Mouse (Mus musculus) mesoderm, embryonic 11.5 days (tissue): ENCODE data around the gene Arl13a.
"Not testable (repeated sequence)": the region's sequence is repeated elsewhere in the genome, so short reads cannot be mapped to it uniquely, and the experiment has no call there.

Experiments used
- DNase-seq: peaks from one replicate; pipeline ENCODE4 v3.0.0-alpha.2; 2012; ENCODE audit warnings: low read depth, low spot score

Arl13a gene

DNA sequence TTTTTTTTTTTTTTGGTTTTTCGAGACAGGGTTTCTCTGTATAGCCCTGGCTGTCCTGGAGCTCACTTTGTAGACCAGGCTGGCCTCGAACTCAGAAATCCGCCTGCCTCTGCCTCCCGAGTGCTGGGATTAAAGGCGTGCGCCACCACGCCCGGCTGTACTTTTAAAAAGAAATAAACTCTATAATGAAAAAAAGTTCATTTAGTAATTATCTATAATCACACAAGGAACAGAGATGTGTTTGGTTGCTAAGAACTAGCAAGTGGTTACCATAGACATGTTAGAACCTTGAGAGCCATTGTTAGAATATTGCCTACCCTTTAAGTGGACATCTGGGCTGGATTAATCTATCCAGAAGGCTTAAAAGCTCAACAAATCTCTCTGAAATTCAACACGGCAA lies at the start of gene Arl13a:
Arl13a (plus strand) TSS at position 301 of the 400 bp plus-strand sequence.
- not testable (repeated sequence) for DNase-seq

DNA sequence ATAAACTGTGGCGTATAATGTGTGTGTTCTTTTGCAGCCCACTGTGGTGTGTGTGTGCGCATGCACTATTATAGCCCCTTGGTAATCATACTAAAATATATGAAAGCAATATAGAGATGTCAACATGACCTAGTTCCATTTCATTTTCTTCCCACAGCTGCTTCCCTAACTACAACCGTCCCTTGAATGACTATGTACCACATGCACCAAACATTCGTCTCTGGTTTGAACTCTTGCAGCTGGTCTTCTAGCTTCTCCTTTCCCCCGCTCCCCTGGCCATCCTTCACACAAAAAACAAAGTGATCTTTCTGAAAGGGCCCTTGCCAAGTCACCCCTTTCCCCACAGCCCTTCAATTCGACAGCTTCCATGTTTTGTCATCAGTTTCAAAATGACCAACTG lies 47.3 kb upstream of the Arl13a start:
- no peak for DNase-seq

DNA sequence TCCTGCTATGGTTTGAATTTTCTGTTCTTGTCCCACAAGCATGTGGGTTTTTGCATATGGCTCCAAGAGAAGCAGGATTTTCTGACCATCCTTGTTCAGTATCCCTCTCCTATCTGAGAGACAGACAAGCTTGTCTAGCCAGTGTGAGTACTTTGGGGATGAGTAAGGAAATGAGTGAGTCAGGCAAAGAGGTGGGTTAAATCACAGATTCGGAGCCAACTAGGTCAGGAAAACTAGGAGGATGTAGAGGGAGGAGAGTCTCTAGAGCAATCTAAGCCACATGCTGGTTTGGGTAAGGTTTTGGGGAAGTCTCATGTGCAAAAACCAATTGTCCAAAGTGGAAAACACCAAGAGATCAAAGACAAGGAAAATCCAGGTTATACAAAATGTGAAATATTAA lies 45.8 kb upstream of the Arl13a start:
- no peak for DNase-seq

DNA sequence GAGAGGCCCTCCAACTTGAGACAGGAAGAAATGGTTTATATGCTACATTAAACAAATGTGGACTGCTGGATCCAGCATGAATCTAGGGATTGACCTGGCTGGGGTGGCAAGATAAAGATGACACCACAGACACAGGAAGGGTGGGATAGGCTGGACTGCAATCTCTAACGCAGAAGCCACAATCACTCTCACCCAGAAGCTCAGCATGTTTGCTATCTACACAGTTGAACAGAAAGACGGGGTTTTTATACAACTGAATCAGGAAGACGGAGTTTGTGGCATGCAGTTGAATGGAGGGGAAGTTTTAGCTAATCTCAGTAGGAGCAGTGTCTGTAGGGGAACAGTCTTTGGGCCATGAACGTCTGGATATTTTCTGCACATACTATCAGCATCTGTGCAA lies 45.3 kb upstream of the Arl13a start:
- DNase-seq: no peak

DNA sequence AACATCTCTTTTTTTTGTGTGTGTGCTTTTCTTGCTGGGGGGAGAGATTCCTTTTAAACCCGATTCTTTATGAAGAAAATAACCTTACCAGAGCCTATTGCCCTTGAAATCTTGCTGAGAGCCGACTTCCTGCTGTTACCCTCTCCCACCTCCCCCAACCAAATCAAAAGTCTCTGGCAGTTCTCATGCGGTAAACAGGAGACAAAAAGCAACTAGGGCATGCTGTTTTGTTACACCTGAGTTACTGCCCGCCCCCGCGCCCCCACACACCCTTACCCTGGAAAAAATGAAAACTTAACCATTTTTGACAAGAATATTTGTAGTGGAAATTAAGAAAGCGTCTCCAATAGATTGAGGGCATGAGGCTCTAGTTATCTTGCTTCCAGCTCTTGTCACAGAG lies 29.1 kb upstream of the Arl13a start:
- no peak for DNase-seq

DNA sequence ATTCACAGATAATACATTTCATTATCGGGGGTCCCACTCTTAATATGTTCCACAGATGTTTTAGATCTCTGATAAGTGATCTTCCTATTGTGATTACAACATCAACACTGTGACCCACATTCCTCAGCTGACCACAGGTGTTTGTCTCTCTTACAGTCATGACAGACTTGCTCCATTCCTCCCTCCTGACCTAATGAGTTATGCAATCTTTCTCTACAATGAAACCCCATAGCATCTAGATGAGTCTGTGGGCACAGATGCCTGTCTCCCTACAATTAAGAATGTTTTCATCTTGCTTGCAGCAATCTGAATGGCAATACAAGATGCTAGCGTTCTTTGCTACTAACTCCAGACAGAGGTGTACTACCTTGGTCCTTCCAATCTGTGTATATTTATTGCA lies 26.9 kb upstream of the Arl13a start:
- DNase-seq: no peak

DNA sequence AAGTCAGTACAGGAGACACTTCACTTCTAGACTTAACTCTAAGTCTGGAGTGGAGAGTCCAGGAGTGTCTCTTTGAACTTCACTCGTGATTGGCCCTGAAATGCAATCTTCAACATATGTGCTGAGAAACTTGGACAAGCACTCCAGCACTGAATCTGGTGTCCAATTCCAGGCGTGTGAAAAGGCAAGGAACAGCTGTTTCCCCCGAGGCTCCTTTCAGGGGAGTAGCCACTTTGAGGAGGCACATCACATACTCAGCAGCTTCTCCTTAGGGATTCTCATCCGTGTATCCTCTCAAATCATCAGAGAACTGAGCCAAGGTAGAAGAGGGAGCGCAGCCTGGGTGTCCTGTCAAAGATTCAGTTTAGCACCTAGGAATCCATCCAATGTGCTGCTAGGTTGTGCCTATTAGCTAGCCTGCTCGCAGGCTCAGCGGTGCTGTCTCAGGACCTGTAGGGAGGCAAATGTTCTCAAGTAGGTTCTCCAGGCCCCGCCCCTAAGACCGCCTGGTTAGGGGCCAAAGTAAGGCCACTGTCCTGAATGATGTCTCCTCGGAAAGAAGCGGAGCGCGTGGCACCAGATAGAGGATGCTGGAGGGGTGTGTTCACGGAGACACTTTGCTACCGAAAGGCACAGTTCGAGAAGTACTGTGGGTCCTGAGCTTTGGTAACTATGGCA lies 25.1 kb upstream of the Arl13a start, which contains the start of gene Xkrx:
Xkrx (minus strand) TSS at position 34 of the 678 bp plus-strand sequence.
- peak; percentile 4 for DNase-seq

DNA sequence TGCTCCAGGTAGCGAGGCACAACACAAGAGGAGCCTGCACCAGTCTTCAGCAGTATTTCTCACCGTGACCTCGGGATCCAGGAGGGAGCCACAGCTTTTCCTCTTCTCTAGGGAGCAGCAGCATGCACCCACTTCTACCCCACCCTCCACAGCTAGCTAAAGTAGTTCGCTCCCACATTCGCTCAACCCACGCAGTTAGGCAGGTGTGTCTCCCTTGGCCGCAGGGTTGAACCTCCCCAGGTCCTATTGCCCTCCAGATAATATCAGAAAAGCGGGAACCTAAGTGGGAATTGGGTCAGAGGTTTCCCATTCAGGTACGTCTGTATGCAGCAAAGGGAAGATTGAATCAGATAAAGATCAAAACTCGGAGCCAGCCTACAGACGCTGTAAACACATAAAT lies 24.5 kb upstream of the Arl13a start:
- no peak for DNase-seq

DNA sequence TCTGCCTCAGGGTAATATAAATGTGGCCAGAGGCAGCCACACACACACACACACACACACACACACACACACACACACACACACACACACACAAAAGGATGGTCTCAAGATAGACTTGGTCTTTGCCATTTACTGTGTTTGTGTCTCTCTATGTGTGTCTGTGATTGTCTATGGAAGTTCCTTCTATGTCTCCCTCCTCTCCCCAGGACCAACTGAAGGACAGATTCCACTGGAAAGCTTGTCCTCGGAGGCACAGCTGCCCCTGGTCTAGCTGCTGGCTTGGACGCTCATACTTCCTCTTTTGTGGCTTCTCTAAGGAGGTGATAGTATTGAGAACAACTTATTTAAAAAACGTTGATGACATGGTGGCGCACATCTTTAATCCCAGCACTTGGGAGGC lies 23.8 kb upstream of the Arl13a start:
- no peak for DNase-seq

DNA sequence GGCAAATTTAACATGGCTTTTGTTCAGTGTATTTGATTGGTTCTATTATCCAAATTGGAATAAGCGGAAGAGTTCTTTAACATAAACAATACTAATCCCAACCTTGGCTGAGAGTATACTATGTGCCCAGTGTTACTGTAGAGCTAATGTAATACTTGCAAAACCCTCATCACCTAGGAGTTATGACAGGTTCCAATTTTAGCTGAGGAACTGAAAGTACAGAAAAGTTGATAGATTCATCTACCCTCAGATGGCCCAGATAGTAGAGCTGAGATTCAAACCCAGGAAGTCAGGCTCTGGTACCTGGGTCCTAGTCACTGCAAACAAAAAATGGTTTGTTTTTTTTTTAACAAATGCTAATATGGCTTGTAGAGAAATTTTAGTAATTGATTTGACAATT lies 16.7 kb upstream of the Arl13a start:
- DNase-seq: no peak

DNA sequence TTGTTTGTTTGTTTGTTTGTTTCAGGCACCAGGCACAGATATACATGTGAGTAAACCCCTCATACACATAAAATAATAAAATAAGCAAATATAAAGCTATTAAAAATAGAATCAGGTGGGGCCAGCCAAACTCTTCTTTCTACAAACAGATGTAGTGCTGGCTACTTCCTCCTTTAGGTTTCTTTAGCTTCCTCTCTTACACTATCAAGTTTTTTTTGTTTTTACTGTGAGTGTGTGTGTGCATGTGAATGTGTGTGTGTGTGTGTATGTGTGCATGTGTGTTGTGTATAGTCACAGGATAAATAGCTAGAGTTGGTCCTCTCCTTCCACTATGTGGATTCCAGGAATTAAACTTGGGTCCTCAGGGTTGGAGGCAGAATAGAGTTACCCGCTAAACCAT lies 12.6 kb upstream of the Arl13a start:
- DNase-seq: no peak

DNA sequence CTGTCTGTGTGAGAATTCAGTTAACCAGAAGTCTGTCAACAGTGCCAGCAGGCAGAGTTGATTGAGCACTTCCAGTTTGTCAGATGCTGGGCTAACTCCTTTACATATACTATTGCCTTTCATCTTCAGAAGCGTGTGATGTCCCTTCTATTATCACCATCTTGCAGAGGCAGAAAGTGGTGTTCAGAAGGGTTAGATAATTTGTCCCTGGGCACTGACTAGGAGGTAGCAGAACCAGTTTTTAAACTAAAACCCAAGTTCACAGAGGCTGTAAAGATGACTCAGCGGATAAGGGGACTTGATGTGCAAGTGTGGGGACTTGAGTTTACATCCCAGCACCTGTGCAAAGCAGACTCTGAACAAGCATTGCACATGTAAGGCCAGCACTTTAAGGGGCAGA lies 21.2 kb downstream of the Arl13a start:
- no peak for DNase-seq

DNA sequence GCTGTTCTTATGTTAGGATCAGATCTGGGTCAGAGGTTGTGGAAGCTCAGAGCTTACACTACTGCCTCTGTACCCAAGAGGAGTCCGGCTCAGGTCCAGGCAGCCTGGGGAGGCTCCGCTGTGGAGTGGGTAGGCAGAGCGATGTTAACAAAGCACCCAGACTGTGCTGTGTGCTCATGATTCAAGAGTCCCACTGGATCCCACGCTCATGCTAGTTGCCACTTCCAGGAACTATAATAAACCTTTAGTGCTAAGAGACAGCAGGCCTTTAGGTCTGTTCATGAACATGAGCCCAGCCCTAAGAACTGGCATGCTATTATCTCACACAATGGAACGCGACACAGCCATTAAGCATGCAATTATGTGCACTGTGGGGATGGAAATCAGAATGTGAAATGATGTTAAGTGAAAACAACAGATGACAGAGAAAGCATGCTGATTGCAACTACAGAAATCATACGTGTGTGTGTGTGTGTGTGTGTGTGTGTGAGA lies 23.9 kb downstream of the Arl13a start:
- DNase-seq: no peak

DNA sequence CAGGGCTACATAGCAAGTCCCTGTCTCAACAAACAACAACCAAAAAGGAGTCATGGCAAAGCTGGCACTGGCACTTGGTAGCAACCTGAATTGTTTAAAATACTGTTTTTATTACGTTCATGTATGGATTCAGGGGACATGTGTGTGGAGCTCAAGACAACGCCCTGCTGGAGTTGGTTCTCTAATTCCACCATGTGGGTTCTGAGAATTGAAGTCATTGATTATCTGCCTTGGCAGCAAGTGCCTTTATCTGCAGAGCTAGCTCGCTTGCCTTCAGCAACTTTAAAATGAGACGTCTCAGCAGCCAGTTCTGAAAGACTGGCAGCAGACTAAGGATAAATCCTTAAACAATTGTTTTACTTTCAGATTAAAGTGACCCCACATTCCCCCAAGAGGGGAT lies 30.9 kb downstream of the Arl13a start:
- no peak for DNase-seq

DNA sequence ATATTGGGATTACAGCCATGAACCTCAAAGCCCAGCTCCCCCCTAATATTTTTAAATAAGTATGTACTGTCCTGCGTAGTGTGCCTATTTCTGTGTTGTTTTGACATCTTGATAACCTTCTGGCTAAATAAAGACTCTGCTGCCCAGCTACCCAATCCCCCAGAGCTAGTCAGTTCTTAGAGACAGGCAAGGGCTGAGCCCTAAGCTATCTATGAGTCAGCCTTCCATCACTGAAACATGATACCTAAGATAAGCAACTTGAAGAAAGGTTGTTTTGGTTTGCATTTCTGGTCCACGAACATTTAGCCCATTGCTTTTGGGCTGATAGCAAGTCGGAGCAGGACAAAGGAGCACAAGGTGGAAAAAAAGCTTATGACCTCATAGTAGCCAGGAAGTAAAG lies 33.3 kb downstream of the Arl13a start:
- no peak for DNase-seq

DNA sequence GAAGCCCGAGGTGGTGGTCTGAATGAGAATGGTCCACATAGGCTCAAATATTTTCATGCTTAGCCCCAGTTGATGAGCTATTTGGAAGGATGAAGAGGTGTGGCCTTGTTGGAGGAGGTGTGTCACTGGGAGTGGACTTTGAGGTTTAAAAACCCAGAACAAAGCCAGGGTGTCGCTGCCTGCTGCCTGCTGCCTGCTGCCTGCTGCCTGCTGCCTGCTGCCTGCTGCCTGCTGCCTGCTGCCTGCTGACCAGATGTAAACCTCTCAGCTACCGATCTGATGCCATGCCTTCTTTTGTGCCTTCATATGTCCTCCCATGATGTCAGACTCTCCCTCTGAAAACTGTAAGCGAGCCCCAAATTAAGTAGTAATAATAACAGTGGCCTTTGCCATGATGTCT lies 34.6 kb downstream of the Arl13a start, which contains the start of gene Nox1:
Nox1 (minus strand) TSS at position 101 of the 400 bp plus-strand sequence.
- no peak for DNase-seq

DNA sequence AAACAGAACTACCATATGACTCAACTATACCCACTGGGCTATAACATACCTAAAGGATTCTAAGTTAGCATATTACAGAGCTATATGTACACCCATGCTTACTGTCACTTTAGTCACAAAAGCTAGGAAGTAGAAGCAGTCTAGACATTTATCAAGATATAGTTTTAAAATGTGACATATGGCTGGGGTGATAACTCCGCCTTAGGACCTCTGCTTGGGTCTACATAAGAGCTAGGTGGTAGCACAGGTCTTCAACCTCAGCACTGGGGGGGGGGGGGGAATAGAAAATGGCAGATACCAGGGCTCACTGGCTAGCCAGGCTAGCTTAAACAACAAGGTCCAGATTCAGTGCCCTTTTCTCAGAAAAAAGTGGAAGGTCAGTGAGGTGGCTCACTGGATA lies 45.7 kb downstream of the Arl13a start:
- no peak for DNase-seq

DNA sequence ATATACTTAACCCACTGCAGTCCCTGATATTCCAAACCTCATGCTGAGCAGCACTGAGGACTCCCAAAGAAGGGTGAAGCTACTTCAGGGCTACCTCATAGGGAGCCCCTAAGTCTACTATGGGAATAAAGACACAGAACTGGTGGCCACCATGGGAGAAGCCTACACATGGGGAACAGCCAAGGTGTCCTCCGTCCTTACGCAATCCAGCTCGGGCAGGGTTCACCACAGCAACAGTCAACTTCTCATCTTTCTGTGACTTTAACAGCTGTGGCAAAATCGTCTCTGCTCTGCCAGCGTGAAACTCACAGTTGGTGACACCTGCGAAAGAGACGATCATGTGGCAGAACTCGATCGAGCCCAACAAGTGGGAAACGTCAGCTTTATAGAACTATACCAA lies 51.0 kb downstream of the Arl13a start:
- DNase-seq: no peak

DNA sequence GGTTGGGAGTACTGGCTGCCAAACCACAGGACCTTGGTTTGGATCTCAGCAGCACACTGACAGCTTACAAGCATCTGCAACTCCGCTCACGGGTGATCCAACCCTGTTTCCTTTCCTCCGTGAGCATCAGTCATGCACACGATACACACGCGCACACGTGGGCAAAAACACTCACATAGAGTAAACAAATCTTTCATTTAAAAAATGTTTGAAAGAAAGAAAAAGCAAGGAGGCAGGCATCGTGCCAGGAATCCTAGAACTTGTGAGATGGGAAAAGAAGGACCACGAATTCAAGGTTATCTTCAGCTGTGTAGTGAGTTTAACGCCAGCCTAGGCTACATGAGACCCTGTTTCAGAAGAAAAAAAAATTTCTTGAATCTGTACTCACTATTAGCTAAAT lies 58.6 kb downstream of the Arl13a start:
- DNase-seq: no peak

DNA sequence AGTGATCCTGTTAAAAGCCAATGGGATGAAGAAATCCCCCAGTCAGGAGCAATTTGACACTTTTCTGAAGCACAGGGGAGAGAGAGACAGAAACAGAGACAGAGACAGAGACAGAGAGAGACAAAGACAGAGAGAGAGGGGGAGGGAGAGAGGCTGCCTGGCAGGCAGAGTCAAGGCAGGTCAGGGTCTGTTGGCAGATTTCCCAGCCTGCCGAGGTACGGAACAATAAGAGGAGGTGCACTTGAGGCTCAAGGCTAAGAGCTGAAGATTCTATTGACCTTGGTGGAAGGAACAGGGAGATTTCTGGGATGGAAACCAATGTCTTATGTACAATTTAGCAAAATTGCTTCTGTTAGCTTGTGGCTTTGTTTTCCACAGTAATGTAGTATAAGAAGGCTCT lies 60.9 kb downstream of the Arl13a start:
- DNase-seq: no peak
